Mouse (Mus musculus) MEL (cell line): ENCODE data around the gene Sorbs1. TPM values are rescaled to one million over a fixed set of nuclear protein-coding genes. Genes with fewer than 3 reads are reported as not detected.
A peak's percentile ranks its signal among the peaks of the same experiment; 100 is the strongest.

Experiments
- DNase-seq: peaks from one replicate; pipeline ENCODE4 v3.0.0; 2011; ENCODE audit warnings: low read depth, low spot score
- H3K27ac ChIP-seq: 2 replicates; pipeline ENCODE4 v1.5.1; 2012; ENCODE audit warnings: low read depth, mild to moderate bottlenecking, control low read depth, low read length, moderate library complexity; ENCODE audit not compliant: control insufficient read depth
- H3K27me3 ChIP-seq, 2 experiments: fragments of 150-350 bp in 1 of 2; sonication (generic) in 1 of 2; 2 replicates each; pipeline ENCODE4 v1.6.1; 2012; ENCODE audit warnings: low read length in 2 of 2, mild to moderate bottlenecking in 2 of 2, improper control_type of control experiment in 1 of 2, moderate library complexity in 1 of 2; ENCODE audit not compliant: insufficient read depth in 2 of 2, control insufficient read depth in 1 of 2
- H3K36me3 ChIP-seq, 2 experiments: 2 replicates each; pipeline ENCODE4 v1.6.1; 2012 to 2014; ENCODE audit warnings: low read length in 2 of 2, improper control_type of control experiment in 1 of 2, inconsistent platforms in 1 of 2, mild to moderate bottlenecking in 1 of 2; ENCODE audit not compliant: insufficient read depth in 2 of 2, control insufficient read depth in 1 of 2
- H3K4me1 ChIP-seq, 2 experiments: fragments of 150-350 bp in 1 of 2; sonication (generic) in 1 of 2; 2 replicates each; pipeline ENCODE4 v1.6.1; 2012; ENCODE audit warnings: low read length in 2 of 2, improper control_type of control experiment in 1 of 2, mild to moderate bottlenecking in 1 of 2; ENCODE audit not compliant: insufficient read depth in 2 of 2, control insufficient read depth in 1 of 2
- H3K4me3 ChIP-seq, 2 experiments: fragments of 150-350 bp in 1 of 2; sonication (generic) in 1 of 2; 2 replicates each; pipeline ENCODE4 v1.5.1; 2012; ENCODE audit warnings: low read depth in 2 of 2, low read length in 2 of 2, mild to moderate bottlenecking in 2 of 2, moderate library complexity in 2 of 2, control low read depth in 1 of 2, improper control_type of control experiment in 1 of 2; ENCODE audit not compliant: control insufficient read depth in 1 of 2, insufficient read depth in 1 of 2
- H3K79me2 ChIP-seq: 2 replicates; pipeline ENCODE4 v1.6.1; 2012; ENCODE audit warnings: mild to moderate bottlenecking, low read length, moderate library complexity; ENCODE audit not compliant: control insufficient read depth, poor library complexity, insufficient read depth
- H3K9ac ChIP-seq: 2 replicates; pipeline ENCODE4 v1.6.1; 2012; ENCODE audit warnings: low read depth, mild to moderate bottlenecking, control low read depth, low read length, moderate library complexity; ENCODE audit not compliant: control insufficient read depth, poor library complexity, severe bottlenecking
- H3K9me3 ChIP-seq: fragments of 150-350 bp; sonication (generic); replicated peaks from 2 replicates; pipeline ENCODE4 v1.6.1; 2012; ENCODE audit warnings: mild to moderate bottlenecking, low read length, improper control_type of control experiment, moderate library complexity; ENCODE audit not compliant: insufficient read depth
- BHLHE40 ChIP-seq: IDR thresholded peaks from 2 replicates; pipeline ENCODE4 v1.6.1; 2012; ENCODE audit warnings: low read depth, mild to moderate bottlenecking, inconsistent platforms, low read length, improper control_type of control experiment, borderline replicate concordance
- CTCF ChIP-seq, 3 experiments: IDR thresholded peaks in 2 of 3; conservative IDR thresholded peaks in 1 of 3; 2 replicates each; pipeline ENCODE4 v1.5.1; 2011 to 2012; ENCODE audit warnings: low read length in 3 of 3, low read depth in 2 of 3, mild to moderate bottlenecking in 2 of 3, improper control_type of control experiment in 1 of 3, inconsistent platforms in 1 of 3, mixed read lengths in 1 of 3, moderate library complexity in 1 of 3; ENCODE audit not compliant: control insufficient read depth in 1 of 3, insufficient read depth in 1 of 3, poor library complexity in 1 of 3, severe bottlenecking in 1 of 3
- ELF1 ChIP-seq: IDR thresholded peaks from 2 replicates; pipeline ENCODE4 v1.6.1; 2014; ENCODE audit warnings: low read depth, mild to moderate bottlenecking, inconsistent platforms, low read length, improper control_type of control experiment, moderate library complexity
- ETS1 ChIP-seq: IDR thresholded peaks from 2 replicates; pipeline ENCODE4 v1.6.1; 2012; ENCODE audit warnings: low read depth, mild to moderate bottlenecking, inconsistent platforms, low read length, improper control_type of control experiment, moderate library complexity
- GATA1 ChIP-seq: IDR thresholded peaks from 2 replicates; pipeline ENCODE4 v1.6.1; 2011; ENCODE audit warnings: low read depth, low read length, improper control_type of control experiment
- MEF2A ChIP-seq: IDR thresholded peaks from 2 replicates; pipeline ENCODE4 v1.6.1; 2014; ENCODE audit warnings: low read depth, mild to moderate bottlenecking, inconsistent platforms, low read length, improper control_type of control experiment; ENCODE audit not compliant: poor library complexity, insufficient replicate concordance, severe bottlenecking; ENCODE audit errors: extremely low read depth
- MYB ChIP-seq: IDR thresholded peaks from 2 replicates; pipeline ENCODE4 v1.6.1; 2011; ENCODE audit warnings: mild to moderate bottlenecking, low read depth, low read length, improper control_type of control experiment
- NRF1 ChIP-seq: IDR thresholded peaks from 2 replicates; pipeline ENCODE4 v1.6.1; 2014; ENCODE audit warnings: low read depth, mild to moderate bottlenecking, inconsistent platforms, low read length, improper control_type of control experiment, moderate library complexity; ENCODE audit not compliant: poor library complexity, insufficient read depth, severe bottlenecking
- RAD21 ChIP-seq: IDR thresholded peaks from 2 replicates; pipeline ENCODE4 v1.6.1; 2011; ENCODE audit warnings: mild to moderate bottlenecking, low read depth, low read length, improper control_type of control experiment
- SMC3 ChIP-seq: IDR thresholded peaks from 2 replicates; pipeline ENCODE4 v1.6.1; 2011; ENCODE audit warnings: low read depth, low read length, improper control_type of control experiment
- TBP ChIP-seq: IDR thresholded peaks from 2 replicates; pipeline ENCODE4 v1.8.0; 2011; ENCODE audit warnings: low read depth, low read length, improper control_type of control experiment
- USF1 ChIP-seq: IDR thresholded peaks from 2 replicates; pipeline ENCODE4 v1.6.1; 2014; ENCODE audit warnings: low read depth, mild to moderate bottlenecking, inconsistent platforms, low read length, improper control_type of control experiment, moderate library complexity
- ZC3H11A ChIP-seq: IDR thresholded peaks from 2 replicates; pipeline ENCODE4 v1.6.1; 2012; ENCODE audit warnings: low read depth, mild to moderate bottlenecking, inconsistent platforms, low read length, improper control_type of control experiment
- ZKSCAN1 ChIP-seq: IDR thresholded peaks from 2 replicates; pipeline ENCODE4 v1.6.1; 2012; ENCODE audit warnings: low read depth, mild to moderate bottlenecking, inconsistent platforms, low read length, improper control_type of control experiment, moderate library complexity
- ZNF384 ChIP-seq: IDR thresholded peaks from 2 replicates; pipeline ENCODE4 v1.6.1; 2012; ENCODE audit warnings: low read depth, mild to moderate bottlenecking, inconsistent platforms, low read length, improper control_type of control experiment
- polyA plus RNA-seq, 2 experiments: library from polyadenylated mRNA; stranded (reverse) in 1 of 2; unstranded in 1 of 2; fragments of >175 nt in 1 of 2; fragments of >200 nt in 1 of 2; gene quantifications; 2 replicates each; pipeline versions ENCODE4 v1.2.1 to v1.2.4; 2012; ENCODE audit warnings: low replicate concordance in 2 of 2, low read depth in 1 of 2; ENCODE audit not compliant: insufficient read length in 2 of 2, insufficient read depth in 1 of 2, missing spikeins in 1 of 2
- total RNA-seq: library from RNA; depleted of rRNA; stranded (reverse); fragments of 300-350 nt; gene quantifications from 2 replicates; pipeline ENCODE4 v1.2.3, GENCODE M21; 2012

Sorbs1 gene
- total and polyA plus RNA-seq, 3 experiments = 1.3 to 5.3 TPM; not detected in 1

- Histone ChIP-seq H3K27ac (no peak overlapping the region), H3K4me3 (no peak overlapping the region), H3K4me1 (no peaks in the 10 kb centered on the region), H3K9me3 (no peaks in the 10 kb centered on the region)
- TF ChIP-seq BHLHE40 = no peak
- TF ChIP-seq NRF1 = no peak
- no peak for TF ChIP-seq ZC3H11A
- no peak for TF ChIP-seq CTCF (IDR thresholded peaks at IDR 0.05 in 2 of 3, conservative IDR thresholded peaks at IDR 0.05 in 1 of 3; ENCODE audit: control insufficient read depth in 1 of 3, insufficient read depth in 1 of 3, low read depth in 2 of 3, low read length in 3 of 3, poor library complexity in 1 of 3, severe bottlenecking in 1 of 3)
- no peak for TF ChIP-seq MYB
- no peak for TF ChIP-seq GATA1
- TF ChIP-seq ZKSCAN1 = no peak
- TF ChIP-seq ZNF384 = no peak
- no peak for TF ChIP-seq ETS1
- no peak for TF ChIP-seq ELF1
- TF ChIP-seq USF1 = no peak
- no peak for TF ChIP-seq RAD21
- TF ChIP-seq, all 39 proteins: peak for 0
- no peaks in the 10 kb centered on the region for H3K27me3 ChIP-seq
- no peak for DNase-seq
- H3K9ac ChIP-seq = no peak overlapping the region
- H3K36me3 ChIP-seq = no peaks in the 10 kb centered on the region
- no peaks in the 10 kb centered on the region for H3K79me2 ChIP-seq
Observed at GRCm38 (mm10) chr19:40298574-40298973, 215.0 kb downstream of the Sorbs1 start.

GRCm38 (mm10) chr19:40297798-40298144 lies 215.8 kb downstream of the Sorbs1 start:
- no peak for TF ChIP-seq RAD21
- no peak for TF ChIP-seq TBP
- no peak for DNase-seq
- no peaks in the 10 kb centered on the region for H3K36me3 ChIP-seq
- H3K4me3 ChIP-seq = no peak overlapping the region
- H3K27ac ChIP-seq = no peak overlapping the region
- no peaks in the 10 kb centered on the region for H3K4me1 ChIP-seq
- no peaks in the 10 kb centered on the region for H3K79me2 ChIP-seq
- H3K27me3 ChIP-seq = no peaks in the 10 kb centered on the region
- no peak overlapping the region for H3K9ac ChIP-seq
- H3K9me3 ChIP-seq = no peaks in the 10 kb centered on the region

GRCm38 (mm10) chr19:40297078-40297797 lies 216.3 kb downstream of the Sorbs1 start:
- Histone ChIP-seq H3K9me3 (no peaks in the 10 kb centered on the region), H3K36me3 (no peaks in the 10 kb centered on the region), H3K9ac (no peak overlapping the region), H3K79me2 (no peaks in the 10 kb centered on the region), H3K4me3 (no peak overlapping the region), H3K4me1 (no peaks in the 10 kb centered on the region), H3K27me3 (no peaks in the 10 kb centered on the region), H3K27ac (no peak overlapping the region)
- peak; percentile 13 for DNase-seq
- TF ChIP-seq TBP (no peak), SMC3 (no peak), RAD21 (no peak), NRF1 (no peak), ETS1 (no peak), MEF2A (no peak), GATA1 (0 out of 2 replicates have a peak, but pooled peaks have one; percentile 24)
